Mouse (Mus musculus) embryonic fibroblast, embryonic 13.5 days (primary cell): ENCODE data around the gene Pzp. TPM values are rescaled to one million over a fixed set of nuclear protein-coding genes. Genes with fewer than 3 reads are reported as not detected.

Source experiments
- H3K27ac ChIP-seq: 2 replicates; pipeline ENCODE4 v1.5.1; 2012; ENCODE audit warnings: low read length, control low read depth, inconsistent platforms; ENCODE audit not compliant: insufficient read depth
- H3K4me1 ChIP-seq: 2 replicates; pipeline ENCODE4 v1.6.1; 2011; ENCODE audit warnings: low read length; ENCODE audit not compliant: control insufficient read depth, insufficient read depth
- H3K4me3 ChIP-seq: 2 replicates; pipeline ENCODE4 v1.5.1; 2011; ENCODE audit warnings: mild to moderate bottlenecking, control low read depth, low read length; ENCODE audit not compliant: insufficient read depth
- CTCF ChIP-seq: IDR thresholded peaks from 2 replicates; pipeline ENCODE4 v1.5.1; 2011; ENCODE audit warnings: mild to moderate bottlenecking, control low read depth, low read length, moderate library complexity, borderline replicate concordance; ENCODE audit not compliant: insufficient read depth
- POLR2A ChIP-seq: IDR thresholded peaks from 2 replicates; pipeline ENCODE4 v1.6.1; 2011; ENCODE audit warnings: low read depth, mild to moderate bottlenecking, control low read depth, low read length, moderate library complexity
- polyA plus RNA-seq: library from polyadenylated mRNA; stranded (reverse); fragments of >200 nt; gene quantifications from 2 replicates; pipeline ENCODE4 v1.2.4, GENCODE M21; 2011; ENCODE audit warnings: low read depth; ENCODE audit not compliant: missing spikeins, insufficient read length

The Pzp gene
- polyA plus RNA-seq, 1 experiment: not detected

DNA sequence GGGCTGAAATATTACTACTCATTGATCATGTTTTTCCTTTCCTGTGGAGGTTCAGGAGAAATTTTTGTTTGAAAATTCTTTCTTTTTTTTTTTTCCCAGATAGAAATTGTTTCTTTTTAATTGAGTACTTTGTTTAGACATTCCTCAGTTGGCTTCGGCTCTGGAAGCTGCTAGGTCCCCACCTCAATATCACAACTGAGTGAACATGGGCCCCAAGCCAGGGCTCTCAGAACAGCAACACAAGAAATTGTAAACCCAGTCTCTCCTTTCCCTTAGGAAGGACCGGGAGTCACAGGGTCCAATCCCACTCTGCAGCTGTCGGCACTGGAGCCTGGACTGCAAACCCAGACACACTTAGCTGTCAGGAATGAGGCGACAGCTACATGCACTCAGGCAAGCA lies 2.0 kb upstream of the Pzp start:
- Histone ChIP-seq H3K27ac (no peak overlapping the region), H3K4me3 (no peak overlapping the region), H3K4me1 (no peaks in the 10 kb centered on the region)
- TF ChIP-seq CTCF (no peak), POLR2A (no peak)

DNA sequence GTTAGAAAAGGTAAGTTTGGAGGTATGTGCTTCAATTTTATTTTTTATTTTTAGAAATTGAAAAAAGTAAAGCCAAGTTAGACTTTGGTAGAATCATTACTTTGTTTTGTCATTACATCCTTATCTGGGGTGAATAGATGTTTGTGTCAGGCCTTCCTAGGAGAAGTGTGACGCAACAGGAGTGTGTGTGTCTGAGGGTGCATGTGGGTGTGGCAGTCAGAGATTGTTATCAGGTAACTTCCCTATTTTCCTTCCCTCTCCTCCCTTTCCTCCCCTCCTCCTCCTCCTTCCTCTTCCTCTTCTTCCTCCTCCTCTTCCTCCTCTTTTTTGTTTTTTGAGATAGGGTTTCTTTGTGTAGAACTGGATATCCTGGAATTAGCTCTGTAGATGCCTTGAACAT lies 590 bp upstream of the Pzp start:
- Histone ChIP-seq H3K4me3 (no peak overlapping the region), H3K27ac (no peak overlapping the region), H3K4me1 (no peaks in the 10 kb centered on the region)
- no peak for TF ChIP-seq POLR2A
- TF ChIP-seq CTCF: no peak

DNA sequence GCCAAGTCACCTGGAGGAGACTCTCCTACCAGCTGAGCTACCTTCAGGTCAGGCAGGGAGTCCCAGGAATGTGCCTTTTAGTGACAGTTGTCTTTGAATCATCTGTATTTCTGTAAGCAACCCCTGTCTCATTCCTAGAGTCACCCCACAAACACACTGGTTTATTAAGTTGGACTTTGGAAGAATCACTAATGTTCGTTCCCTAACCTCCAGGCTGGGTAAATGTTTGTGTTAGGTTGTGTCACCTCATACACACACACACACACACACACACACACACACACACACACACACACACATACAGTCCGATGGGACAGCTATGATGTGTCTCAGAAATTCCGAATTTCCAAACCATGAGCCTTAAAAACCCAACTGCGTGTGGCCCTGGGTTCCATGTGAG lies 719 bp downstream of the Pzp start:
- TF ChIP-seq CTCF (no peak), POLR2A (no peak)
- Histone ChIP-seq H3K4me1 (no peaks in the 10 kb centered on the region), H3K4me3 (no peak overlapping the region), H3K27ac (no peak overlapping the region)

DNA sequence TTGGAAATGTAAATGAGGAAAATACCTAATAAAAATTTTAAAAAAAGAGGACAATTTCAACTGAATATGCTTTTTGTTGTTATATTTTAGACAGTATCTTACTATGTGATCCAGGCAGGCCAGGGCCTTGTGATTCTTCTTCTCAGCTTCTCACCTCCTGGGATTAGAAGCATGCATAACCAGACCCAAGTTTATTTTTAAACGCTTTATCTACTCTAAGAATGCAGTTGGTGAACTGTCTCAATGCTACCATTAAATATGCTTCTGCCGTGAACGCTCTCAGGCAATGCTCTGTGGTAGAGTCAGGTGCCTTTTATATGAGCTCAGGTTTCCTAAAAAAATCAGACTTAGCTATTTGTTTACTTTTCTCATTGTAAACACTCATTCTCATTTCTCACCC lies 3.2 kb downstream of the Pzp start:
- Histone ChIP-seq H3K4me3 (no peak overlapping the region), H3K27ac (no peak overlapping the region), H3K4me1 (no peaks in the 10 kb centered on the region)
- TF ChIP-seq POLR2A (no peak), CTCF (no peak)

DNA sequence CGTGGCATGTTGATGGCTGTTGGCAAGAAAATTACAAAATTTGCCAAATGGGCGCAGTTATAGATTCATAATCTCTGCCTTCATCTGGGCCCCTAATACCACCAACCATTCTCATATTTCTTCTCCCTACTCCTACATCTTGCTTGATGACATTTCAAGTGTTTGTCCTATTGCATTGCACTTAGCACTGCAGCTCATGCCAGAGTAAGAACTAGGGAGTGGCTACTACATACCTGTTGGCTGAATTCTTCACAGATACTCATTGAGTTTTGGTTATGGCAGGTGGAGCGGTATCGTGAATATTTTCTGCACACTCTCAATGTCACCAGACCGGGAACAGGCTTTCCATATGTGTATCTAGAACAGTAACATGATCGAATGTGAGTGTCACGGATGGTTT lies 7.4 kb downstream of the Pzp start:
- Histone ChIP-seq H3K4me3 (no peak overlapping the region), H3K4me1 (no peaks in the 10 kb centered on the region), H3K27ac (no peak overlapping the region)
- TF ChIP-seq CTCF (no peak), POLR2A (no peak)

DNA sequence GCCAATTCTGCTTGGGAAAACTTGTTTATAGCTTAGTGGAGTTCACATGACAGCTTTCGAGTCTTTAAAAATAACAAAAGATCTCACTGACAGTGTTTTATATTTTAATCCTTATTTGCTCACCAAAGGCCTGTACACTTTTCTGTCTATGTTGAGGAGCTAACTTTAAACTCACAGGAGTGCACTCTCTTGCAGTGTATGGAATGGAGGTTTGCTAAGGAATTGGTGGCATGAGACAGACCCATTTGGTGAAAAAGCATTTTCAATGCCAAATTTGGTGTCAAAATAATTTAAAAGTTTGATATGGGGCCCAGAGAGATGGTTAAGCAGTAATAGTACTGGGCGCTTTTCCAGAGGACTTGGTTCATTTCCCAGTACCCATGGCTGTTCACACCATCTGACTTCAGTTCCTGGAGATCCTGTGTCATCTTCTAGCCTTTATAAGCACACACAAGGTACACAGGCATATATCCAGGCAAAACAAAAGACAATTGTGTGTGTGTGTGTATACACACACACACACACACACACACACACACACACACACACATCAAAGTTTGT lies 20.8 kb downstream of the Pzp start:
- H3K4me3 ChIP-seq: no peak overlapping the region
- TF ChIP-seq CTCF: no peak
- TF ChIP-seq POLR2A: no peak
- H3K27ac ChIP-seq: no peak overlapping the region
- H3K4me1 ChIP-seq: no peaks in the 10 kb centered on the region

DNA sequence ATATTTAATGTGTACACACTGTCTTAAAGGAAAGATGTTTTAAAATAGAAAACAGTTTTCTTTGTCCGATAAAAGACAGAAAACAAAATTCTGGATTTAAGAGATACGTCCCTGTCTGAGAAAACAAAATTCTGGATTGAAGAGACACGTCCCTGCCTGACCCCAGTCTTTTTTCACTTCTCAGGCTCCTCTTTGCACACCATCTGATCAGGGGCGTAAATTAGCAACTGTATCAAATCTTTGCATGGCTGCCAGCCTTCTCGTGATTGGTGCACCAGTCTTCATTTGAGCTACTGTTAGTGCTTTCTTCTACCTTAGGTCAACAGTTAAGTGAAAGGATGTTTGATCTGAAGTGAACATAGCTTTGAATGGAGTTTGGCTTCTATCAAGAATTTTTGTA lies 21.8 kb downstream of the Pzp start:
- TF ChIP-seq CTCF (no peak), POLR2A (no peak)
- no peak overlapping the region for H3K4me3 ChIP-seq
- H3K27ac ChIP-seq: no peak overlapping the region
- no peaks in the 10 kb centered on the region for H3K4me1 ChIP-seq

DNA sequence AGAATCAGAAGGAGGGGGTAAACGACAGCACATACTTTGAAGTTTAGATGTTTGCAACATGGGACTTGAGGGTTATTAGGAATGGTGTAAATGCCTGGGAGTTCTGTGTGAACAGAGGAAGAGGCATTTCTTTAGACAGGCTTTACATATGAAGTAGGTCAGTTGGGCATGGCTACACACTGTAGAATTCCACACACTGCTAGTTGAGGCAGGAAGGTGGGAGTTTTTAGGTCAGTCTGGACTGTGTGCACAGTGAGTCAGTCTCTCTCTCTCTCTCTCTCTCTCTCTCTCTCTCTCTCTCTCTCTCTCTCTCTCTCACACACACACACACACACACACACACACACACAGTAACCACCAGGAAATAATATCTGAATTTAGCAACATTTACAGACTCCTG lies 31.2 kb downstream of the Pzp start:
- no peaks in the 10 kb centered on the region for H3K4me1 ChIP-seq
- H3K4me3 ChIP-seq: no peak overlapping the region
- no peak overlapping the region for H3K27ac ChIP-seq
- no peak for TF ChIP-seq POLR2A
- no peak for TF ChIP-seq CTCF

DNA sequence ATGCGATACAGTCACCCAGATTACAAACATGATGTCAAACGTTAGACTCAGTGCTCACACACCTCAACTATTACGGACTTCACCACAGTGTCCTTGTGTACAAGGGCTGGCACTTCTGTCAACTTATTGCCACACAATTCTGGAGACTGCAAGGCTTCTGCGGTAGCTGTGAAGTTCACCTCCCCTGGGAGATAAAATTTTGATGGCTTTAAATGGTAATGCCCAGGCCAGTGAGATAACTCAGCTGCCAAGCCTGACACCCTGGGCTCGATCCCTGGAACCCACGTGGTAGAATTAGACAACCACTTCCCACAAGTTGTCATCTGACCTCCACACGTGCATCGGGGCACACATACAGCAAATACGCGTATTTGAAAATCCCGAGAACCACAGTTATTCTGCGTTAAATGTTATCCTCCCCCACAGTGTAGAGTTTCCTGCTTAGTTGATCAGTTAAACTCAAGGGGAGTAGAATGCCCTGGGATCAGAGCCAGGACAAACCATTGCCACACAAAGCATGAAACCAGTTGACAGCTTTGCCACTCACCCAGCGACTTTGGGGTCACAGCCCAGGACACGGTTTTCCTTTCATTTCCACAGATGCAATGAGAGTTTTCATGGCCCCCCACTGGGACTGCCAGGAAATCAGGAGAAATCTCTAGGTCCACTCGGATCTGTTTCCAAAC lies 31.7 kb downstream of the Pzp start:
- no peak for TF ChIP-seq CTCF
- Histone ChIP-seq H3K27ac (no peak overlapping the region), H3K4me3 (no peak overlapping the region), H3K4me1 (no peaks in the 10 kb centered on the region)

DNA sequence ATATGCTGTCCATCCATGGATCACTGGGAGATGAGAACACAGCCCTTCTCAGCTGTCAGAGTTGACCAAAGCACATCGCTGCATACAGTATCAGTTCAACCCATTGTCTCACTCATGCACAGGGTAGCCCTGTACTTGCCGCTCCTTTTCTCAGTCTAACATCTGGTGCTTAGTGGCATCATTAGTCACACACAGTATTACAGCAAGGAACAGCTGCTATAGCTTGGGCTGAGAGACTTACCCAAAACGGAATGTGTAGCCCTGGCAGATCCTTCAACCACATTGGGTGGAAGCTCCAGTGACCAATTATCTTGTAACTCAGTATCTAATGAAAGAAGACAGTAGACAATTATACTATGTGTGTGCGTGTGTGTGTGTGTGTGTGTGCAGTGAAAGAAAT lies 34.6 kb downstream of the Pzp start:
- H3K4me1 ChIP-seq: no peaks in the 10 kb centered on the region
- no peak overlapping the region for H3K27ac ChIP-seq
- TF ChIP-seq CTCF (no peak), POLR2A (no peak)
- no peak overlapping the region for H3K4me3 ChIP-seq

DNA sequence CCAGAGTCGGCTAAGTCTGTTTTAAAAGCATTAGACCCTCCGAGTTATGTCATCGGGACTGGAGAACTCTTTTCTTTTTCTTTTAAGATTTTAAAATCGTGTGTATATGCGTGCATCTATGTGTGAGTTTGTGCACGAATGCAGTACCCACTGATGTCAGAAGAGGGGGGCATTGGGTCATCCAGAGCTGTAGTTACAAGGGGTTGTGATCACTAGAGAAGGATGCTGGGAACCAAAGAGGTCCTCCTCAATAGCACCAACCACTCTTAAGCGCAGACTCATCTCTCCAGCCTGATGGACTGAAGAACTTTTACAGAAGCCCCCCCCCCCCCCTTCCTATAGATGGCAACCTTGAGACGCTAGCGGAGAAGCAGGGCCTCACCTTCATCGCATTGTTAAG lies 36.4 kb downstream of the Pzp start:
- no peak for TF ChIP-seq POLR2A
- TF ChIP-seq CTCF: no peak
- Histone ChIP-seq H3K27ac (no peak overlapping the region), H3K4me3 (no peak overlapping the region), H3K4me1 (no peaks in the 10 kb centered on the region)
